Mouse (Mus musculus): ENCODE results near the gene Cenpt. TPM values are rescaled to one million over a fixed set of nuclear protein-coding genes. Genes with fewer than 3 reads are reported as not detected.

Gene Cenpt
- polyA plus RNA-seq, 1 experiment = not detected

DNA sequence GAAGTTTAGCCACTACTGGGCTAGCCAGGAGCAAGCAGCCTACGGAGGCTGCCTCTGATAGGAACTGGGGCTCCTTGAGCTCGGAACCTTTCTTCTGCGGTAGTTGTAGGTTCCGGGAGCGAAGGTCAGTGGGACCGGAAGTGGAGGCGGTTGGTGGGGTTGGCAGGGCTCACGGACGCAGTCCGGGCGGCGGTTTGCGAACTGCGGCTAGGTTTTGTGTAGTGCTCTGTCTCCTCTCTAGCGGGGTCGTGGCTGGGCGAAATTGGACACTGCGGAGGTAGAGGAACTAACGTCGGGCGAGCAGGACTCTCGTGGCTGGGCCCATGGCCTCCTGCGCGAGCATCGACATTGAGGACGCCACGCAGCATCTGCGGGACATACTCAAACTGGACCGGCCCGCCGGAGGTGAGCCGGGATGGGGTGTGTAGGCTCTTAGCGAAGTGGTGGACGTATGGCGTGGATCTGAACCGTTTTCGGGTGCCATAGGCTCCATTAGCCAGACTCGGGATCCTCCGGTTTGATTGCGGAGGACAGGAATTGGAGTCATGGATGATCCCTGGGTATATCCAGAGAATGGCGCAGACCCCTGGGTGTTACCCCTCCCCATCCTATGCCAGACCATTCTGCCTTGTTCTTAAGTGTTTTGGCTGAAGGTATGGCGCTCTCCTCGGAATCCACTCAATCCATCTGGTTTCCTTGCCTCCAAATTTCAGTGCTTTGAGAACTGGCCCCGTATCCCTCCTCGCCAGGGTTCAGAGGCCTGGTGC is 27.9 kb upstream of the Cenpt start, which contains the start of gene Edc4:
Gene Edc4 (plus strand): TSS at position 128 of the 767 bp plus-strand sequence.
- peak; percentile 71 for TF ChIP-seq POLR2A (IDR thresholded peaks at IDR 0.05; ENCODE audit: insufficient read depth, low read depth, low read length)
- no peak for TF ChIP-seq CTCF (IDR thresholded peaks at IDR 0.05; ENCODE audit: insufficient read depth, low read depth, low read length)
- H3K4me1 ChIP-seq (ENCODE audit: control insufficient read depth, insufficient read depth, low read length) = peaks cover 3% of the 10 kb centered on the region
- H3K27ac ChIP-seq (ENCODE audit: insufficient read depth, low read depth, low read length) = peak within 1 kb of the TSS; percentile 17; the same call in 1 of the 2 replicates
- peak within 1 kb of the TSS; percentile 85 for H3K4me3 ChIP-seq (ENCODE audit: insufficient read depth, low read depth, low read length)
- under 1% methylated on average over 45 of the region's 45 CpGs for WGBS

DNA sequence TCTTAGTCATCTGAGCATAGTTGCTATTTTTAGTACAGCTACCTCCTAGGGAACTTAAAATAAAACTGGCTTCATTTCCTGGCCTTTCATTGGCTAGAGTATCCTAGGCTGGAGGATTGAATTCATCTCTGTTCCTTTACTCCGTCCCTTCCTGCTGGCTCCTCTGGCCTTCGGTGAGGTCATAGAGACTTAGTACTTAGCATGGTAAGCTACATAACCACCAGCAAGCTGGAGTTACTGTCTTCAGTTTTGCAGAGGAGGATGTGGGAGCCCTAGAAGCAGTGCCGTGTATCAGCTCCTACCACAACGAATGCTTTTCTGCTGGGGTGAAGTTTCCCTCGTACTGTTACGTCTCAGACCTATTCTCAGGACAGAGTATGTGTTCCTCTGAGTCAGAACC is 21.2 kb upstream of the Cenpt start:
- Histone ChIP-seq H3K4me1 (ENCODE audit: control insufficient read depth, insufficient read depth, low read length) (0 out of 2 replicates have a peak, but pooled peaks cover 4% of the 10 kb centered on the region), H3K4me3 (ENCODE audit: insufficient read depth, low read depth, low read length) (no peak overlapping the region), H3K27ac (ENCODE audit: insufficient read depth, low read depth, low read length) (peak overlapping the region; percentile 83)
- TF ChIP-seq POLR2A (IDR thresholded peaks at IDR 0.05; ENCODE audit: insufficient read depth, low read depth, low read length) (no peak), CTCF (IDR thresholded peaks at IDR 0.05; ENCODE audit: insufficient read depth, low read depth, low read length) (no peak)
- 44% methylated on average over 6 of the region's 6 CpGs for WGBS

DNA sequence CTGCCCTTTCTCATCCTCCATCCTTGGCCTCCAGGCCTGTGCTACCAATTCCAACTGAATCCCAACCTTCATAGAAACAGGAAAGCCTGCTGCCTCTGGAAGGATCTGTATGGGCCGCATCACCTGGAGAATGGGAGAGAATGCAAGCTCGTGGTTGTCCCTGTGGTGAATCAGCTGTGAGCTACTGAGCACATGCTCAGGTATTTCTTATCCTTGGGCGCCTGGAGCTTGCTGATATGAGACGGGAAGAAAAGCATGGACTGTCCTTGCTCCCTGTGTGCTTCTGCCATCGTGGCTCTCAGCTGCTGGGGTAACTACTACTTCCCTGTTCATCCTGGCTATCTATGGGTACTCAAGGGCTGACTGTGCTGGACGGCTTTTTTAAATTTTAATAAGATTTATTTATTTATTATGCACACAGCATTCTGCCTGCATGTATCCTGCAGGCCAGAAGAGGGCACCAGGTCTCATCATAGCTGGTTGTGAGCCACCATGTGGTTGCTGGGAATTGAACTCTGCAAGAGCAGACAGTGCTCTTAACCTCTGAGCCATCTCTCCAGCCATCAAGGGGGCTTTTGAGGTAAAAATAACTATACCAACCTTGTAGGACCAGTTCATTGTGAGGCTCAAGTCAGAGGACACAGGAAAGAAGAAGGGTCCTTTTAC is 13.4 kb upstream of the Cenpt start:
- H3K4me3 ChIP-seq (ENCODE audit: insufficient read depth, low read depth, low read length) = no peak overlapping the region
- 90% methylated on average over 6 of the region's 6 CpGs for WGBS
- H3K4me1 ChIP-seq (ENCODE audit: control insufficient read depth, insufficient read depth, low read length) = no peaks in the 10 kb centered on the region
- TF ChIP-seq POLR2A (IDR thresholded peaks at IDR 0.05; ENCODE audit: insufficient read depth, low read depth, low read length) = no peak
- TF ChIP-seq CTCF (IDR thresholded peaks at IDR 0.05; ENCODE audit: insufficient read depth, low read depth, low read length) = no peak
- no peak overlapping the region for H3K27ac ChIP-seq (ENCODE audit: insufficient read depth, low read depth, low read length)

DNA sequence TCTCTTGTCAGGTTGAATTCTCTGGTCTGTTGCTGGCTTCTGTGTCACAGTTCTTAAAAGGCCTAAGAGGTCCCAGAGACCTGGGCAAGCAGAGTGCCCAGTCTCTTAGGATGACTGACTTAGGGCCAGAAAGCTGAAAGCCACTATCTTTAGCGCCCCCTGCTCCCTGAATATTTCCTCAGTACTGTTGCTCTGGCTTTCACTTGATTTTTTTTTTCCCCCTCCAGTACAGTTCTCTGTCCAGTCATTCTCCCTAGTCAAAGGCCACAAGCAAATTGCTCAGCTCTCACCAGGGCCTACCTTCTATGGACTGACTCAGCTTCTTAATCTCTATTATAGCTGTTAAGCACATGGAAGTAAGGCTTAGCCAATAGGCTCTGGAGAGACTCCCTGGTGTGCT is 8.9 kb upstream of the Cenpt start:
- TF ChIP-seq POLR2A (IDR thresholded peaks at IDR 0.05; ENCODE audit: insufficient read depth, low read depth, low read length) = no peak
- TF ChIP-seq CTCF (IDR thresholded peaks at IDR 0.05; ENCODE audit: insufficient read depth, low read depth, low read length) = no peak
- Histone ChIP-seq H3K27ac (ENCODE audit: insufficient read depth, low read depth, low read length) (no peak overlapping the region), H3K4me3 (ENCODE audit: insufficient read depth, low read depth, low read length) (no peak overlapping the region), H3K4me1 (ENCODE audit: control insufficient read depth, insufficient read depth, low read length) (peaks cover 3% of the 10 kb centered on the region; the same call in 1 of the 2 replicates)
- 6% methylated on average over 1 of the region's 1 CpGs for WGBS

DNA sequence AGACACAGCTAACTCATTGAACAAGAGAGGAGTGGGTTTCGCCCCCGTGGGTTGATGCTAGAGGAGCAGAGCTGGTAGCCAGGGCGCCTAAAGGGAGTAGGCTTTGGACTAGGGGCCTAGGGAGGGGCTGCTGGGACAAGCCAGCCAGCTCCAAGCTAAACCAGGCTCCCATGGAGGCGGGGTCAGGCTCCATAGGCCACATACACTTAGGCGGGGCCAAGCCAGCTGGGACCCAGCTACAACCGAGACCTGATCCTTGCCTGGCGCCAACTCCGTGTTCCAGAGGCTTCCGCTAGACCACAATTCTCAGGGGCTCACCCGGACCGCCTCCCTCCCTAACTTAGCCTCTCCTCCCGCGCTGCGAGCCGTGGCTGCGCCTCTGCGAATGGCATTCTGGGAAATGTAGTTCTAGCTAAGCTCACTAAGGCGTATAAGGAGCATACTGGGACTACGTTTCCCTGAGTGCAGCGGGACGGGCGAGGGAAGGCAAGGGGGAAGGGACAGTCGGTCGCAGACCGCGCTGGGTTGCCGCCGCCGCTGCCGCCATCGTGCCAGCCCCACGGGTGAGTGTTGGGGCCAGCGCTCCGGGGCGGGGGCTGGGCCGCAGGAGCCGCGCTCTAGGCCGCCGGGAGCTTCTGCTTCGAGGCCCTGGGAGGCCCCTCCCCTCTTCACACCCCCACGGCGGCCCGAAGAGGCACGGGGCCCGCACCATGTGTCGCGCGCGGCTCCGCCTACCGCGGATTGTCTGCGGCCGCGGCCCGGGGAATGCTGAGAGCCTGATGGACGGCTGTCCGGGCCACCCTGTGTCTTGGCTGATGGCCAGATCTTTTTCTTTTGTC is 7.3 kb upstream of the Cenpt start, which contains the start of gene Nutf2:
Gene Nutf2 (plus strand): TSS at position 438 of the 839 bp plus-strand sequence.
- WGBS = under 1% methylated on average over 59 of the region's 59 CpGs
- TF ChIP-seq POLR2A (IDR thresholded peaks at IDR 0.05; ENCODE audit: insufficient read depth, low read depth, low read length) (peak; percentile 56; the same call in 1 of the 2 replicates), CTCF (IDR thresholded peaks at IDR 0.05; ENCODE audit: insufficient read depth, low read depth, low read length) (no peak)
- Histone ChIP-seq H3K4me3 (ENCODE audit: insufficient read depth, low read depth, low read length) (peak within 1 kb of the TSS; percentile 83), H3K4me1 (ENCODE audit: control insufficient read depth, insufficient read depth, low read length) (peaks cover 7% of the 10 kb centered on the region), H3K27ac (ENCODE audit: insufficient read depth, low read depth, low read length) (peak within 1 kb of the TSS; percentile 56)

DNA sequence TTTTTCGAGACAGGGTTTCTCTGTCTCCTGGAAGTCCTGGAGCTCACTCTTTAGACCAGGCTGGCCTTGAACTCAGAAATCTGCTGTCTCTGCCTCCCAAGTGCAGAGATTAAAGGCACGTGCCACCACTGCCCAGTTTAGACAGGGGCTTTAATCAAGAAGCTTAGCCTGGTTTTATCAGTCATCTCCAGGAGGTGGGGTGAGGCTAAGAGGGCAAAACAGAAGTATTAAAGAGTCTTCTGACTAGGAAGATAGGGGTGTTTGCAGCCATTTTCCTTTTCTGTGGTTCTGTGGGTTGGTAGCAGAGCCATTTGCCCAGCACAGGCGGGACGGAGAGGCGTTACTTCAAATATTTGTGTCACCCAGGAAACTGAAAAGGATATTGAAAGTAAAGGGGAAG is 6.2 kb upstream of the Cenpt start:
- WGBS = 72% methylated on average over 5 of the region's 5 CpGs
- no peak for TF ChIP-seq CTCF (IDR thresholded peaks at IDR 0.05; ENCODE audit: insufficient read depth, low read depth, low read length)
- TF ChIP-seq POLR2A (IDR thresholded peaks at IDR 0.05; ENCODE audit: insufficient read depth, low read depth, low read length) = no peak
- H3K4me3 ChIP-seq (ENCODE audit: insufficient read depth, low read depth, low read length) = no peak overlapping the region
- no peak overlapping the region for H3K27ac ChIP-seq (ENCODE audit: insufficient read depth, low read depth, low read length)
- H3K4me1 ChIP-seq (ENCODE audit: control insufficient read depth, insufficient read depth, low read length) = peaks cover 8% of the 10 kb centered on the region

DNA sequence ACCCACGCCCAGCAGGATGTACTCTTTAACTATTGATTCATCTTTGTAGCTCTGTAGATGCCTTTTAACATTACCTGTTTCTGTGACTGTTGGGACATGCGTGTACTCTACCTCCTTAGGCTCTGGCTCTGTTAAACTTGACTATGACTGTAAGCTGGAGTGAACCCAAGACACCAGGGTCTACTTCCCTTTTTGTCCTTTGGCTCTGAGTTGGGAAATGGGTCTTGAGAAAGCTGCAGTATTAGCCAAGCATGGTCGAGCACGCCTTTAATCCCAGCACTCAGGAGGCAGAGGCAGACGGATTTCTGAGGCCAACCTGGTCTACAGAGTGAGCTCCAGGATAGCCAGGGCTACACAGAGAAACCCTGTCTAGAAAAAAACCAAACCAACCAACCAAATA is 5.4 kb upstream of the Cenpt start:
- H3K27ac ChIP-seq (ENCODE audit: insufficient read depth, low read depth, low read length) = no peak overlapping the region
- TF ChIP-seq POLR2A (IDR thresholded peaks at IDR 0.05; ENCODE audit: insufficient read depth, low read depth, low read length) (no peak), CTCF (IDR thresholded peaks at IDR 0.05; ENCODE audit: insufficient read depth, low read depth, low read length) (no peak)
- no peak overlapping the region for H3K4me3 ChIP-seq (ENCODE audit: insufficient read depth, low read depth, low read length)
- 84% methylated on average over 5 of the region's 5 CpGs for WGBS
- peaks cover 9% of the 10 kb centered on the region for H3K4me1 ChIP-seq (ENCODE audit: control insufficient read depth, insufficient read depth, low read length)

DNA sequence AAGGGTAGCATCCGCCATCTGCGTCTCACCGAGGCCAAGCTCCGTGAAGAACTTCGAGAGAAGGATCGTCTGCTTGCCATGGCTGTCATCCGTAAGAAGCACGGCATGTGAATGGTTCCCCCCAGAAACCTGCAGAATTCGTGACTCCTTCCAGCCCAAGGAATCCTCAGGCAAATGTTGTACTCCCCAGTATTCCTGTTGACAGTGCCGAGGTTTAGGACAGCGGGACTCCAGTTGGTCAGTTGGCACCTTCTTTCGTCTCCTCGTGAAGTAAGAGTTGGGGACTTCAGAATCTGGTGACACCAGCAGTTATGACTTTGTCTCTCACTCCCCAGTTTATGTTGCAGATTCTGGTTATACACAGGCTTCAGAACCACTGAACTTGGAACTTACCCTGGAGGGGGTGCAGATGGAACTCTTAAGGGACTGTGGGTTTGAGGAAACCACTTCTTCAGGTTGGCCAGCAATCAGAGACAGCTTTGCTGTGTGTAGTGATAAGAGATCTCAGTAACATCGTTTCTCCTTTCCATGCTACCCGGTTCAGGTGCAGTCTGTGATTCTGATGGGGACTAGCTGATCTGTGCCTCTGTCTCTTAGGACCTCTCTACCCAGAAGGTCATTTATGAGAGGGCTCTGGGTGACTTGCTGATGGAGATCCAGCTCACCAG is 3.2 kb upstream of the Cenpt start:
- H3K4me3 ChIP-seq (ENCODE audit: insufficient read depth, low read depth, low read length) = peak overlapping the region; percentile 67
- TF ChIP-seq CTCF (IDR thresholded peaks at IDR 0.05; ENCODE audit: insufficient read depth, low read depth, low read length) = no peak
- no peak for TF ChIP-seq POLR2A (IDR thresholded peaks at IDR 0.05; ENCODE audit: insufficient read depth, low read depth, low read length)
- H3K4me1 ChIP-seq (ENCODE audit: control insufficient read depth, insufficient read depth, low read length) = peaks cover 9% of the 10 kb centered on the region
- 11% methylated on average over 15 of the region's 15 CpGs for WGBS
- H3K27ac ChIP-seq (ENCODE audit: insufficient read depth, low read depth, low read length) = peak overlapping the region; percentile 98
